Mouse (Mus musculus): ENCODE results near the gene Fuca1. TPM values are rescaled to one million over a fixed set of nuclear protein-coding genes. Genes with fewer than 3 reads are reported as not detected.
A peak's percentile ranks its signal among the peaks of the same experiment; 100 is the strongest.

Fuca1 gene
- total RNA-seq, 2 experiments from 2014 or later, result 88.2 to 99.0 TPM

DNA sequence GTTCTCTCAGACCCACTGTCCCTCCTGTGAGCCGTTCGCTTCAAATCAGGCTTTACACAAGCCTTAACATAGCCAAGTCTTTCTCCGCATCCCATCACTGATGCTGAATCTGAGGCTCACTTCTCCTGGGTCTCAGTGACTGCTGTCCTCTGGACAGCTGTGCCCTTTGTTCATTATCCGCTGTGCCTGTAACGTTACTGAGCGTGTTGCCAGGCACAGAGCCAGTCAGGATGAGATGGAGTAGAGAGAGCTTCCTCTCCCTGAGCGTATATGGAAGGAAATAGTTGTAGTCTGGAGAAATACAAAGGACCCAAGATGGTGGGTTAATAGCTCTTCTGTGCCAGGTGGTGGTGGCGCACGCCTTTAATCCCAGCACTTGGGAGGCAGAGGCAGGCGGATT, 28.9 kb downstream of the Fuca1 start:
- DNase-seq (ENCODE audit: low spot score in 2 of 2), result no peak

DNA sequence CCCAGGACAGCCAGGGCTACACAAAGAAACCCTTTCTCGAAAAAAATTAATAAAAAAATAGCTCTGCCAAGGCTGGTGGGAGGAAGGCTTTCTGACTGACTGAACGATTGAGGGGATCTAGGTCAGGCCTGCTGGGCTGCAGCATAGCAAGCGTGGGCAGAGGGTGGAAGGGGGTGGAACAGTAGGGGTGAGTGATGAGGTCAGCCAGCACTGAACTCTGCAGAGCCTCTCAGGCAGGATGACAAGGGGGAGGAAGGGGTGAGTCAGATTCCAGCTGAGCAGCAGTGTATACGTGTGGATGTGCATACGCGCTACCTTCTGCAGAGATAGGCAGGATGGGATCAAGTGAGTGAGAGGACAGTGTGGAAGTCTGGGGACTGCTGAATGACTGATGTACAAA, 29.4 kb downstream of the Fuca1 start:
- DNase-seq (ENCODE audit: low spot score in 2 of 2), result no peak

DNA sequence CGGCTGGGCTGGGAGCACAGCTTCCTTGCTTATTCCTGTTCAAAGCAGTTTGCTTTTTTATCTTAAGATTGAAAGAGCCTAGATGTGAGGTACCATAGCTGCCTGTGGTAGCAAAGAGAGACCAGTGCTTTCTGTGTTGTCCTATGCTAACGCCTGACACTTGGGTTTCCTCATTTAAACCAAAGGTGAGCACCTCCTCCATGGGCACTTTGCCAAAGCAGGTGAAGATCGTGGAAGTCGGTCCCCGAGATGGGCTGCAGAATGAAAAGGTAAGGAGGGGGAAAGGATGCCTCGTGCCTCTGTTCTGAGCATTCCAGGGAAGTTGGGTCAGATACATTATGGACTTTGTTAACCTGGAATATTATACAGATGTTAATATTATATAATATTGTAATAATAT, 29.8 kb downstream of the Fuca1 start:
- no peak for DNase-seq (ENCODE audit: low spot score in 2 of 2)

DNA sequence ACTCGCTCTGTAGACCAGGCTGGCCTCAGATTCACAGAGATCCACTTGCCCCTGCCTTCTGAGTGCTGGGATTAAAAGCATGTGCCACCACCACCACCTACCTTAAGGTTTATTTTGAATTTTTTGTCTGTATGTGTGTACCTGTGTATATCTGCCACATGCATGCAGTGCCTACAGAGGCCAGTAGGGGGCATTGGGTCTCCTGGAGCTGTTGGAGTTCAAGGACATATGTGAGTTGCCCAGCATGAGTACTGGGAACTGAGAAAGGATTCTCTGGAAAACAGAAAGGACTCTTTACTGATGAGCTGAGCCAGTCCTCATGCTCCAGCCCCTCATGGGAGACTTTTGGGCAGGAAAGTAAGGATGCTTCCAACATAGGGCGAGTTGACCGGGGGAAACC, 31.0 kb downstream of the Fuca1 start:
- DNase-seq (ENCODE audit: low spot score in 2 of 2), result no peak

DNA sequence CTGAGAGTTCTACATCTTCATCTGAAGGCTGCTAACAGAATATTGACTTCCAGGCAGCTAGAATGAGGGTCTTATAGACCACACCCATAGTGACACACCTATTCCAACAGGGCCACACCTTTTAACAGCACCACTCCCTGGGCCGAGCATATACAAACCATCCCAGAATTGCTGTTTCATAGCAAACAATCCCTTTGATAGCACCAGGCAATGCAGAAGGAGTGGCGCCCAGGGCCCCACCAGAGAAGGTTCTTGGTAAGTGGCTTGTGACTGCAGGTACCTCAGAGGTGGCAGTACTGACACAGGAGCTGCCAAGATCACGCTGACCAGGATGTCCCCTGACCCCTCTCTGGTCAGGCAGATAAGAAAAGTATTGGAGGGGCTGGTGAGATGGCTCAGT, 32.6 kb downstream of the Fuca1 start:
- DNase-seq (ENCODE audit: low spot score in 2 of 2), result no peak

DNA sequence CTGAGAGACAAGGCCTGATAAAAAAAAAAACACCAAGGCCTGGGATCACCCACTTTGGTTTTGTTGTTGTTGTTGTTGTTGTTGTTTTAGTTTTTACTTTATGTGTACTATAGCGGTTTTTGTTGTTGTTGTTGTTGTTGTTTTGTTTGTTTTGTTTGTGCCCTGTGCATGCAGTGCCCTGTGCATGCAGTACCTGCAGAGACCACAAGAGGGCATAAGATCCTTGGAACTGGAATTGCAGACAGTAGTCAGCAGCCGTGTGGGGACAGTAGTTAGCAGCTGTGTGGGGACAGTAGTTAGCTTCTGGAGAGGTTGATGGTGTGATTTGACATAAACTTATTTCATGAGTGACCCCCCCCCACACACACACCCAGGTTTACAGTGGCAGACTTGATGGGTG, 33.7 kb downstream of the Fuca1 start:
- DNase-seq (ENCODE audit: low spot score in 2 of 2), result peak in 1 of 2 experiments; percentile 63

DNA sequence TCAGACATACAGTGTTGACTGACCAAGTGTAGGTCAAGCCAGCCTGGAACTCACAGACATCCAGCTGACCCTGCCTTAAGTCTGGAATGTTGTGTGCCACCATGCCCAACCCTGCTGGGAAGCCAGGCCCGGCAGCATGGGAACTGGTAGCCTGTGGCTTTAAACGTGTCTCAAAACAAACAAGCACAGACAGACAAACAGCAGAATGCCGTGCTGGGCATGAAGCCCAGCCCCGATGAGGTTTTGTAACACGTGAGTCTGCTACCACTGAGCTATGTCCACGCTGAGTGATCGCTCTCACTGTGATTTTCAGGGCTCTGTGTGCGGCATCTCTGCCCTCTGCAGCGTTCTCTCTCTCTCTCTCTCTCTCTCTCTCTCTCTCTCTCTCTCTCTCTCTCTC, 35.4 kb downstream of the Fuca1 start:
- DNase-seq (ENCODE audit: low spot score in 2 of 2), result no peak

DNA sequence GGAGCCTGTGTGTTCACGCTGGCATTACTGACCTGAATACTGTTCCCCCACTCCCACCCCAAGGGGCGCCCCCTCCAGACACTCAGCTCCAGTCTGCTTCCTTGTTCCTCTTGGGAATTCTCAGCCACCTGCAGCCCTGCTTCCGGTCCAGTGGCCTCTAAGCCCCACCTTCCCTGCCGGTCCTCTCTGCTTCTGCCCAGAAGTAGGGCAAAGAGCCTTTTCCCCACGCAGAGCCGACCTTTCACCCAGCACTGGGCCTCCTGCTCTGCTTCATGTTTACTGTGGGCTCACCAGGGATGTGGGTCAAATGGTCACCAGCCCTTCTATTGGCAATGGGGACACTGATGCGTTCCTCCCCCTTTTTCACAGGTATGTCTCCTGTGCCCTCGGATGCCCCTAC, 37.8 kb downstream of the Fuca1 start:
- no peak for DNase-seq (ENCODE audit: low spot score in 2 of 2)

DNA sequence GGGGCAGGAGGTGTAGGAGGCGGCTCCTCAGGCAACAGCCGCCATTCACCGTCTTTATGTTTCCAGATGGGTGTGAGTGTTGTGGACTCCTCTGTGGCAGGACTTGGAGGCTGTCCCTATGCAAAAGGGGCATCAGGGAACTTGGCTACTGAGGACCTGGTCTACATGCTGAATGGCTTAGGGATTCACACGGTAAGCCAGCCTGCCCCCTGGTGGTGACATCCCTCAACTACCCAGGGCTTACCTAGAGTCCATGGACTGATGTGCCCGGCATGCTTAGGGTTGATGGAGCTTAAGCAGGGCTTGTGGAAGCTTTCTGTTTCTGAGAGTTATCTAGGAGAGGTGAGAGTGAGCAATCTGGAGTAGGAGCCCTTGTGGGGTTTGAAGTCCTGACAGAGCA, 40.2 kb downstream of the Fuca1 start:
- peak; percentile 56 to 72 for DNase-seq (ENCODE audit: low spot score in 2 of 2)

DNA sequence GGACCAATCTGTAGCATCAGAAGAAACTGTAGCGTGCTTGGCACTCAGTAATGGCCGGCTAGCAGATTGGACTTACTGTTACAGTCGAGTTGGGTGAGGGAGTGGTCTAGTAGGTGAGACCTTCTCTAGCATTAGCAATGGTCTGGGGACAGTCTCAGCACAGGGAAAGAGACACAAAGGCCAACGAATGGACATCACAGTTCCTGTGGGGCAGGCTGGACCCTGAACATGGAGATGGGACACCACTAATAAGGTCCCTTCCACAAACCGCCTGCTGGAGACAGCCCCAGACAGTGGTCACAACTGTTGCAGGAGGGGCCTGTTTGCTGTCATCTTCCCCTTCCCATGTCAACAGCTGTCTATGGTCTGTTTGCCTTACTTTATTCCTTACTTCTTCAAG, 41.2 kb downstream of the Fuca1 start:
- DNase-seq (ENCODE audit: low spot score in 2 of 2), result no peak

DNA sequence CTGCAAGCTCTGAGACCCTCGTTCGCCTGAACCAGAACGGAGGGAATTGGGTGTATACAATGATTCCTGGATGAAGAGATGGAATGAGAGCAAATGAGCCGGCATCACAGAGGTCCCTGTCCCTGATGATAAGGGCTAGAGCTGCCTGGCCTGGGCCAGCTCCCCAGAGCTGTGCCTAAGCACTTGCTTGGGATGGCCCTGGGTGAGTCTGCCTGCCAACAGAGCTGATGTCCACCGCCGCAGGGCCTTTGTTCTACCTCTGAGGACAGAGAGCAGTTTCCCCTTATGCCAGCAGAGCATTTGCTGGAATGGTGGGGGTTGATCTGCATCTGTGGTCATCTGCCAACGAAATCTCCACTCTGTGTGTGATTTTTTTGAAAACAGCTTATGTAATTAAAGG, 41.7 kb downstream of the Fuca1 start:
- DNase-seq (ENCODE audit: low spot score in 2 of 2), result no peak

DNA sequence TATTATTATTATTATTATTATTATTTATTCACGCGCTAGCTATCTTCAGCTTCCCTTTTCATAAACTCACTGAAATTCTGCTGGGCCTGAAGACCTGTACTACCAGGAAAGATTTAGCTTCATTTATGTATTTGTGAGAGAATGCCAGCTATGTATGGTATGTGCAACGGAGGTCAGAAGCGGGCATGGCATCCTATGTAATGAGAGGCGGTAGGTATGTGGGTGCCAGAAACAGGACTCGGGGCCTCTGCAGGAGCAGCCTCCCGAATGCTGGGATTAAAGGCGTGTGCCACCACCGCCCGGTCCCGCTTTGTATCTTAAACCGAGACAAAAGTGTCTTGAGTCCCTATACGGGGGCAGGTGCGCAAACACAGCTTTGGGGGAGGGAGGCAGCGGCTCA, 42.4 kb downstream of the Fuca1 start:
- DNase-seq (ENCODE audit: low spot score in 2 of 2), result no peak

DNA sequence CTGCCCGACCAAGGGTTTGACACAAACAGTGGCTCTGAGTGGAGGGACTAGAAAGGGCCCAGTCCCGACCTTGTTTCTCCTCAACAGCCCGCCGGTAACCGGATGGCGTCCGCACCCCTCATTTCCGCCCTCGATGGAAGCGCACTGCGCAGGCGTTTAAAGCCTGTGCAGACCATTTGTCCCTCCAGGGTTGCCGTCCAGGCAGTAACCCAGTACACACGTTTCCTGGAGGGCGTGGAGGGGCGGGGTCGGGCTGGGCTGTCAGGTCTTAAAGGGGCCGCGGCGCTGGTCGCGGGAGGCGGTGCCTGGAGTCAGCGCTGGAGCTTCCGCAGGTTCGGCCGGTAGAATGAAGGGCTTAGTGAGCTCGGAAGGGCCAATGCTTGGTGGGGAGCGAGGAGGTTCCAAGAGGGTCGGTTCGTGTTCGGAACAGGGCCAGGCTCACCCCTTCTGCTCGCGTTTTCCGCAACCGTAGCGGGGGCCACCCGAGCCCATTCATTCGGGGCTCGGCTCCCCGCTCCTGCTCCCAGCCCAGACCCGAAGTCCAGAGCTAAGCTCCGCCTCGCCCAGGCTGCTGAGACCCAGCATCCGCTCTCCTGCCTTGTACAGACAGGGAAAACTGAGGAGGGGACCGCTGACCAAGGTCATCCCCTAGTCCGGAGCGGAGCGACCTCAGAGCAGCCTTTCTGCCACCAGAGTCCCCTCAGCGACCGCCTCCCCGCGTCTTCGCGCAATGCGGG, 43.1 kb downstream of the Fuca1 start, which contains the start of gene Gale:
Gale (plus strand) TSS at position 271 of the 737 bp plus-strand sequence.
- peak; percentile 83 to 88 for DNase-seq (ENCODE audit: low spot score in 2 of 2)

DNA sequence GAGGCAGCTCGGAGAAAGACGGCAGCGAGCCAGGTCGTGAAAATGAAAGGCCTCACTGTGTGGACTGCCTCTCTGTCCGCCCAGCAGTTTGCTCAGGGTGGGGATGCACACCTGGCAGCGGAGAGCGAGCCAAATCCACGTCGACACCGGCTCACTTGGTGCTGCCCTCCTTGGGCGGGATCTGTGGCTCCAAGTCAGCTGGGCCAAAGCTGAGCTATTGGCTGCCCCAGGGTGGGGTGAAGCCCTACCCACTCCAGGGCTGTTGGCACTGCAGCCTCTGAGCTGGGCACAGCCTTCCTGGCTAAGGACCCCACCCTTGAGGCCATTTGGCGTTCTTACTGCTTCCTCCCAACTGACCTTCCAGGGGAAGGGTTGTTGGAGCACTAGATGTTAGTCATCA, 43.9 kb downstream of the Fuca1 start:
- no peak for DNase-seq (ENCODE audit: low spot score in 2 of 2)

DNA sequence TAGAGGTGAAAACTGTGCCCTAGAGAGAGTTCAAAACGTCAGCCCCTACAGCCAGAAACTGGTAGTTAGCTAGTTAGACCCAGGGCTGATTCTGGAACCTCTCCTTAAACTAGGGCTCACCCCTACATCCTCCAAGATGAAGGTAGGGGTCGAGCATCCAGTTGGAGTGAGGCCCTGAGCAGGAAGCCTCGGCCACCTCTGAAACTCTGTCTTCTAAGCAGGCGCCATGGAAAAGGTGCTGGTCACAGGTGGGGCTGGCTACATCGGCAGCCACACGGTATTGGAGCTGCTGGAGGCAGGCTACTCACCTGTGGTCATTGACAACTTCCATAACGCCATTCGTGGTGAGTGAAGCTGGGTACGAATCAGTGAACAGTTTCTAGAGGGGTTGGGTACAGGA, 44.6 kb downstream of the Fuca1 start:
- DNase-seq (ENCODE audit: low spot score in 2 of 2), result no peak

DNA sequence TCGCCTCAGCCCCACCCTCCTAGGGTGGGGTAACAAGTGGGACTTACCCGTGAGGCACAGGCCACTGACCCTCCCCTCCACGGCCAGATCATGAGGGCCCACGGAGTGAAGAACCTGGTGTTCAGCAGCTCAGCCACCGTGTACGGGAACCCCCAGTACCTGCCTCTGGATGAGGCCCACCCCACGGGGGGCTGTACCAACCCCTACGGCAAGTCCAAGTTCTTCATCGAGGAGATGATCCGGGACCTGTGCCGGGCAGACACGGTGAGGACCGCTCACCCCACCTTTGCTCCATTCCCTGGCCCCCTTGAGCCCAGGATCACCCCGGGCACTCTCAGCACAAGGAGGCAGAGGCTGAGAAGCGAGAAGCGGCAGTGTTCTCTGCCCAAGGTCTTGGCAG, 45.7 kb downstream of the Fuca1 start:
- no peak for DNase-seq (ENCODE audit: low spot score in 2 of 2)

DNA sequence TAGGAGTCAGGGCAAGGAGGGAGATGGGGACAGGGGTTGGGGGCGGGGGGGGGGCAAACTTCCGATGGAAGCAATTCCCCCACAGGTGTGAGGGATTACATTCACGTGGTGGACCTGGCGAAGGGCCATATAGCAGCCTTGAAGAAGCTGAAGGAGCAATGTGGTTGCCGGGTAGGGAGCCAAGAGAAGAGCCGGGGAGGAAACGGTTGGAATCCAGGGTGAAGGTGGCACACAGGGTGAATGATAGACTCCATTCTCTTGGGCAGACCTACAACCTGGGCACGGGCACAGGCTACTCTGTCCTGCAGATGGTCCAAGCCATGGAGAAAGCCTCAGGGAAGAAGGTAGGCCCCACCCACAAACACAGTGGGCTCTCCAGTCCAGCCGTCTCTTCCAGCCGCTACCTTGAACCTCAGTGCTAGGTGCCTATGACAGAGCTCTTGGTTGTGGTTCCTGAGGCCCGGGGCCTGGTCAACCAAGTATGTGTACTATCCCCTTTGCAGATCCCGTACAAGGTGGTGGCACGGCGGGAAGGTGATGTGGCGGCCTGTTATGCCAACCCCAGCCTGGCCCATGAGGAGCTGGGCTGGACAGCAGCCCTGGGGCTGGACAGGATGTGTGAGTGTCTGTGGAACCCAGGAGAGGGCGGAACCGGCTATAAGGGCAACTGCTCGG, 46.7 kb downstream of the Fuca1 start:
- no peak for DNase-seq (ENCODE audit: low spot score in 2 of 2)

DNA sequence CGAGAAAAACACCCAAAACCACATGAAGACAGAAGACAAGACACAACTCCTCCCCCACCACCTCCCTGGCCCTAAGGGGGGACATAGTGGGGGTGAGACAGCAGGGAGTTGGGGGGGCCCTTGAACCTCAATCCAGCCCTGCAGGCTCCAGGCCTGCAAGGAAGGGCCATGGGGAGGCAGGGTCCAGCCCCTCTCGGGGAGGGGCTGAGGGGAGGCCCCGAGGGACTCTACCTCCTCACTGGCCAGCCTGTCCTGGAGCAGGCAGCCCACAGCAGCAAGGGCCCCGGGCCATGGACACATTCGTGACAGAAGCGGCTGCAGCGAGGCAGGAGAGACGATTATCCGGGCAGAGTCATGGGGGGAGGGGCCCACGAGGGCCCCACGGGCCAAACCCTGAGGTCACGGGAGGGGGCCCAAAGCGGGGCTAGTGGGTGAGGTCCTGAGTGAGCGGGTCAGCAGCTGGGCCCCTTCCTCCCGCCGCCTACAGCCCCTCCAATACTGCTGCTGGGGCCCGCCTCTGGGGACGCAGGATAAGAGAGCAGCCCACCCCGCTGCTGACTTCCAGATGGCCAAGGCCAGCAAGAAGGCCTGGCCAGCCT, 47.8 kb downstream of the Fuca1 start:
- DNase-seq (ENCODE audit: low spot score in 2 of 2), result no peak

DNA sequence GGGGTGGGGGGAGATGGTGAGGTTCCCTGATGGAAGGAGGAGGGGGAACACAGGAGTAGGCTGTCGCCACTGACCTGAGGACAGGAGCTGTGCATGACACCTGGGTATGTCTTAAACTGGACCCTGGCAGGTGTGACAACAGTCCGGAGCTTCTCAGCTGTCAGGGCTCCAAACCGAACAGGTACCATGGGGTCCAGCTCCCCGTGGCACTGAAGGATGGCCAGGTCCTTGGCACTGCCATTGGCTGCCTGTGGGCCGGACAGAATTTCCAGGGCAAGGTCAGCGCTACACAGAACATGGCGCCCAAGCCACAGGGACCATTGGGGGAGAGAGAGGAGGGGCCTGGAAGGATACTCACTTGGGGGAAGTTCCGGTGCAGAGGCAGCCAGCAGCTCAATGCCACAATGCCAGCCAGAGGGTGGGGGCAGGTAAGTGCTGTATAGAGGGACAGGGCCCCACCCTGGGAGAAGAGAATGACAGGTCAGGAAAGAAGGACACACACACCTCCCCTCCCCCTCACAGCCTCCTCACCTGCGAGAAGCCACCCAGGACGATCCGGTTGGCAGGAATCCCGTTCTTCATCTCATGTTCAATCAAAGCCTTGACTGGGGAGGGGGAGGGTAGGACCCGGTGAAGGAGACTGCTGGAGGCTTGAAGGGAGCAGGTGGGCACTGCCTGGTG, 48.7 kb downstream of the Fuca1 start:
- DNase-seq (ENCODE audit: low spot score in 2 of 2), result no peak

DNA sequence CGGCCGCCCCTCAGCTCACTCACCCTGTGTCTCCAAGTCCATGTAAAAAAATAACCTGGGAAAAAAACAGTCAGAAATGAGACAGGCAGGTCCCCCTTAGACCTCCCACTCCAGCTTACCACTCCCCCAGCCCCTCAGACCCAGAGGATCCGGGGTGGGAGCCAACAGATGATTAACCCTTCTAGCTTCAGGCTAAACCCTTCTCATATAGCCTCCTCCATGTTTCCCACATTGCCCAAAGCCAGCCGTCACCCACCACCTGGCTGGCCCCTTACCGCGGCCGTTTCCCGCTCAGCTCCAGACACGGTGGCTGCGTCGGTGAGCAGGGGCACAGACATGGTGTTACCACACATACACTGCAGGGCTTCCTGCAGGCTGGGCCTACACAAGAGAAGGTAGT, 50.0 kb downstream of the Fuca1 start:
- no peak for DNase-seq (ENCODE audit: low spot score in 2 of 2)

DNA sequence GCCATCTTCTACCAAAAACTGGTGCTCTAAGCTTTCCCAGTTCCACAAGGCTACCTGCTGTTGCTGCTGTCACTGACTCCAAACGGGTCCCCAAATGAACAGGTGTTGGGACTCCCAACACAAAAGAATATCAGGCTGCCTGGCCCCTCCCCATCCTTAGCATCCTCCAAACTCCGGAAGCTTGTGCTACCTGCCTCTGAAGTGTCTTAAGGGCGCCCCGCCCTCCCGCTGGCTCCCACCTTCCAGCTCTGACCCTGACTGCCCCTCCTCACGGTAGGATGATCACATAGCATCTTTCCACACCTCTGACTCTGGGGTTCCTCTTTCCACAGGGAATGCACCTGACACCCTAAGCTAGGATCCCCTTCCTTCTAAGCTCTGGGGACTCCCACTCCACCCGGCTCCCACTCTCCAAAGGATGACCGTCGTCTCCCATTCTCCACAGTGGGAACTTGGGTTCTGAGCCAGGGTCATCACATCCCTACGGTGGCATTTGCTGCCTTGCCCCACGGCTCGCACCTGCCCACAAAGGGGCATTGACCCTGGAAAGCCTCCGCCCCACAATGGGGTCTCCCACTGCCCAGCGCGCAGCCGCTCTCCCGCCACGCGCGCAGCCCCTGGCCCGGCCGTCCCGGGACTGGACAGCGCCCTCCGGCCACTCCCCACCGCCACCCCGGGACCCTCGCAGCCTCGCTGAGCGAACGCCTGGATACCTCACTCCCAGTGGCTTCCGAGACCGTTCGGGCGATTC, 51.4 kb downstream of the Fuca1 start:
- no peak for DNase-seq (ENCODE audit: low spot score in 2 of 2)
